Mouse (Mus musculus): ENCODE data around the gene Olfr691. TPM values are rescaled to one million over a fixed set of nuclear protein-coding genes. Genes with fewer than 3 reads are reported as not detected.

Olfr691 gene
- polyA plus RNA-seq (2014; fragmentation: Nextera tagmentation; extraction: Ambion mirVana) = not detected in 2 replicates

DNA sequence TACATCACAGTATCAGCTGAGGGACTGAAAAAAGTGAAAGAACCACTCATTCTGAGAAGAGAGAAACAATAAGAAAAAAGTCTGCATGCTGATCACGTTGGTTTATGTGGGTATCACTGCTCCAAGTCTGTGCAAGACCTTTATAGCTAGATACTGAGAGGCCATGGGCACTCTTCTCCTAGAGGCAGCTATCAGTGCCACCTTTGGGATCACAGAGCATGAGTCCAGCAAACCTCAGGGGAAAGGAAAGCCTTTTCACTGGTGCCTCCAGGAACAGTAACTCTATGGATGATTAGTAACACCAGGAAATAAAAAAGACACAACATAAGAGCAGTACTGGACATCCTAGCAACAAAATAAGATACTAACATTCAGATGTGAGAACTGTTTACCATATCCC lies at the start of gene Olfr691:
Gene Olfr691 (minus strand): TSS at position 101 of the 400 bp plus-strand sequence.
- DNase-seq (ENCODE audit: low spot score) (no peak), ATAC-seq (replicated peaks; ENCODE audit: insufficient number of reproducible peaks, low FRiP score, low TSS enrichment, low read depth) (no peak)
- no peak within 1 kb of the TSS for H3K4me3 ChIP-seq (ENCODE audit: low read depth, low read length)
- H3K36me3 ChIP-seq (replicated peaks; ENCODE audit: control insufficient read depth, insufficient read depth, low read depth, low read length) = no peaks in the 10 kb centered on the region
- H3K4me1 ChIP-seq (ENCODE audit: control insufficient read depth, insufficient read depth, low read length) = no peaks in the 10 kb centered on the region
- 62% methylated on average over 1 of the region's 1 CpGs for WGBS
- no peak within 1 kb of the TSS for H3K9ac ChIP-seq (replicated peaks; ENCODE audit: low read length)
- no peaks in the 10 kb centered on the region for H3K9me3 ChIP-seq (replicated peaks; ENCODE audit: control insufficient read depth, low read length)
- H3K27ac ChIP-seq (replicated peaks; ENCODE audit: low read depth, low read length) = no peak within 1 kb of the TSS
- no peak within 1 kb of the TSS for H3K4me2 ChIP-seq (ENCODE audit: low read depth, low read length)
- no peaks in the 10 kb centered on the region for H3K27me3 ChIP-seq (ENCODE audit: control insufficient read depth, insufficient read depth, low read length)

DNA sequence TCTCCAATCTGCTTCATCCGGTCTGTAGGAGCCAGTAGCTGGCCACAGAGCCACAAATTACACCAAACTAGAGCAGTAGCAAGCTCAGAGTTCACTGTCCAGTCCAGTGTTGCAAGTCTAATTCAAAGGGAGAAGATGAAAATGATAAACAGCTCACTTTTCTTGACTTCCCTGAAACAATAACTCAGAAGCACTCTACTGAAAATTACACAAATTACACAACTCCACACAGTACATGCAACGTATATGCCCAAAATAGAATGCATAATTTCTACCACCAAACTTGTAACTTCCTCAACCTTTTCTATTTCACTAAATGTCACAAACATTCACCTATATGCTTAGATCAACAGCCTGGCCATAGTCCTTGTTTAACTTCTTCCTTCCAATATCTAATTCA lies 48.2 kb upstream of the Olfr691 start:
- peaks cover 5% of the 10 kb centered on the region; the same call in 1 of the 2 replicates for H3K36me3 ChIP-seq (replicated peaks; ENCODE audit: control insufficient read depth, insufficient read depth, low read depth, low read length)

DNA sequence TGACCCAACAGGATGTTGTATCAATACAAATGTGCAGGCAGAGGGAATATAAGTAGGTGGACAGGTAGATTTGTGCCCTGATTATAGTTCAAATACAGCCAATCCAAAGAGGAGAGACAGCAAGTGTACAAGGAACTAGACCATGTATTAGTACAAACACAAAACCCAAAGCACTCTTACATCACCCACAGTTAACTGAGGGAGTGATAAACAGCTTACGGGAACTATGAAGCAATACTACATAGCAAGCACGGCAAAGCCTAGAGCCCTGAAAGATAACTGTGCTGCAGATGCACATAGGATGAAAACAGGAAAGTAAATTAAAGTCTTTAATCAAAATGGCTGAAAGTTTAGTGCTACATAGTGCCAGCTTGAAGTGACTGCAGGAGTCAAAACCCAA lies 45.6 kb upstream of the Olfr691 start:
- 96% methylated on average over 2 of the region's 2 CpGs for WGBS
- H3K4me3 ChIP-seq (ENCODE audit: low read depth, low read length) = no peak overlapping the region
- ATAC-seq (replicated peaks; ENCODE audit: insufficient number of reproducible peaks, low FRiP score, low TSS enrichment, low read depth) (no peak), DNase-seq (ENCODE audit: low spot score) (no peak)
- H3K9ac ChIP-seq (replicated peaks; ENCODE audit: low read length) = no peak overlapping the region
- no peak overlapping the region for H3K27ac ChIP-seq (replicated peaks; ENCODE audit: low read depth, low read length)
- H3K4me1 ChIP-seq (ENCODE audit: control insufficient read depth, insufficient read depth, low read length) = no peaks in the 10 kb centered on the region
- no peaks in the 10 kb centered on the region for H3K9me3 ChIP-seq (replicated peaks; ENCODE audit: control insufficient read depth, low read length)
- H3K4me2 ChIP-seq (ENCODE audit: low read depth, low read length) = no peak overlapping the region
- H3K27me3 ChIP-seq (ENCODE audit: control insufficient read depth, insufficient read depth, low read length) = no peaks in the 10 kb centered on the region
- H3K36me3 ChIP-seq (replicated peaks; ENCODE audit: control insufficient read depth, insufficient read depth, low read depth, low read length) = peaks cover 17% of the 10 kb centered on the region

More for the DNA sequence above, 48.2 kb upstream of the Olfr691 start:
- Histone ChIP-seq H3K27me3 (ENCODE audit: control insufficient read depth, insufficient read depth, low read length) (no peaks in the 10 kb centered on the region), H3K27ac (replicated peaks; ENCODE audit: low read depth, low read length) (no peak overlapping the region), H3K9ac (replicated peaks; ENCODE audit: low read length) (no peak overlapping the region), H3K4me3 (ENCODE audit: low read depth, low read length) (no peak overlapping the region), H3K4me2 (ENCODE audit: low read depth, low read length) (no peak overlapping the region), H3K4me1 (ENCODE audit: control insufficient read depth, insufficient read depth, low read length) (no peaks in the 10 kb centered on the region), H3K9me3 (replicated peaks; ENCODE audit: control insufficient read depth, low read length) (no peaks in the 10 kb centered on the region)
- no peak for DNase-seq (ENCODE audit: low spot score)
- no peak for ATAC-seq (replicated peaks; ENCODE audit: insufficient number of reproducible peaks, low FRiP score, low TSS enrichment, low read depth)
- WGBS = 87% methylated on average over 2 of the region's 2 CpGs

DNA sequence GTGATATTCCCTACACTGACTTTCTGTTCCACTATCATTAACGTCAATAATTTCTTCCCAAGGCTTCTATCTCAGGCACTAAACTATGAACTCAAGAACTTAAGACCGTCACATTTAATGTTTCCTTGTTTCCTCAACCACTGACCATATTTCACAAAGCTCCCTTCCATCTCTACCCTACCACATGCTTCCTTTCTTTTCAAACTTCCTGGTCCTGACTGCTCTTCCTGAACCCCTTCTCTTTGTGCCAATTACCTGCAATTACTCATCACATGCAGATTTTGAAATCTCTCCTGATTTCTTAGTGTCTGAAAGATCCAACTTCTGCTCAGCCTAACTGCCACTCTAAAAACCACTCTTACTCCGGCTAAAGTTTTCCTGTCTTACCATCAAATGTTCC lies 38.3 kb upstream of the Olfr691 start:
- no peaks in the 10 kb centered on the region for H3K27me3 ChIP-seq (ENCODE audit: control insufficient read depth, insufficient read depth, low read length)
- no peak overlapping the region for H3K4me3 ChIP-seq (ENCODE audit: low read depth, low read length)
- 97% methylated on average over 3 of the region's 3 CpGs for WGBS
- no peaks in the 10 kb centered on the region for H3K4me1 ChIP-seq (ENCODE audit: control insufficient read depth, insufficient read depth, low read length)
- DNase-seq (ENCODE audit: low spot score) (no peak), ATAC-seq (replicated peaks; ENCODE audit: insufficient number of reproducible peaks, low FRiP score, low TSS enrichment, low read depth) (no peak)
- H3K36me3 ChIP-seq (replicated peaks; ENCODE audit: control insufficient read depth, insufficient read depth, low read depth, low read length) = peaks cover 12% of the 10 kb centered on the region
- no peak overlapping the region for H3K9ac ChIP-seq (replicated peaks; ENCODE audit: low read length)
- no peak overlapping the region for H3K27ac ChIP-seq (replicated peaks; ENCODE audit: low read depth, low read length)
- H3K9me3 ChIP-seq (replicated peaks; ENCODE audit: control insufficient read depth, low read length) = no peaks in the 10 kb centered on the region
- no peak overlapping the region for H3K4me2 ChIP-seq (ENCODE audit: low read depth, low read length)

DNA sequence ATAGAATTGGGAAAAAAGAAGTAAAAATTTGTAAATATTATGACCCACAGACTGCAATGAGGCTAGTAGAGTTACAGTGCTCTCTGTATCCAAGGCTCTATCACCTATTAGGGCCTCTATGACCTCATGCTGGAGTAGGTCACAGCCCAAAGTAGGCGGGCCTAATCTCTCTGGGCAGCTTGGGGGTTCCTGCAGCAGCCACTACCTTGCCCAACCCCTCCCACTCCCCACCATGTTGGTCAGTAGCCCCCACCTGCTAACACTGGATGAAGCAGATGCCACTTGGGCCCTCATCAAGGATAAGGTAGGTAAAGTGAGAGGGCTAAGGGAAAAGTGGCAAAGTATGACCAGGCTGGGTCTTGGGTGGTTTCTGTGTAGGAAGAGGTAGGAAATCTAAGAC lies 32.8 kb upstream of the Olfr691 start, which contains the start of gene Gm5901:
Gene Gm5901 (plus strand): TSS at position 173 of the 400 bp plus-strand sequence.
- Histone ChIP-seq H3K9ac (replicated peaks; ENCODE audit: low read length) (no peak within 1 kb of the TSS), H3K4me2 (ENCODE audit: low read depth, low read length) (no peak within 1 kb of the TSS), H3K4me1 (ENCODE audit: control insufficient read depth, insufficient read depth, low read length) (no peaks in the 10 kb centered on the region), H3K27ac (replicated peaks; ENCODE audit: low read depth, low read length) (no peak within 1 kb of the TSS), H3K36me3 (replicated peaks; ENCODE audit: control insufficient read depth, insufficient read depth, low read depth, low read length) (no peaks in the 10 kb centered on the region; the same call in 1 of the 2 replicates), H3K4me3 (ENCODE audit: low read depth, low read length) (no peak within 1 kb of the TSS), H3K9me3 (replicated peaks; ENCODE audit: control insufficient read depth, low read length) (no peaks in the 10 kb centered on the region), H3K27me3 (ENCODE audit: control insufficient read depth, insufficient read depth, low read length) (no peaks in the 10 kb centered on the region)
- no peak for DNase-seq (ENCODE audit: low spot score)
- ATAC-seq (replicated peaks; ENCODE audit: insufficient number of reproducible peaks, low FRiP score, low TSS enrichment, low read depth) = no peak
- 92% methylated on average over 1 of the region's 1 CpGs for WGBS

DNA sequence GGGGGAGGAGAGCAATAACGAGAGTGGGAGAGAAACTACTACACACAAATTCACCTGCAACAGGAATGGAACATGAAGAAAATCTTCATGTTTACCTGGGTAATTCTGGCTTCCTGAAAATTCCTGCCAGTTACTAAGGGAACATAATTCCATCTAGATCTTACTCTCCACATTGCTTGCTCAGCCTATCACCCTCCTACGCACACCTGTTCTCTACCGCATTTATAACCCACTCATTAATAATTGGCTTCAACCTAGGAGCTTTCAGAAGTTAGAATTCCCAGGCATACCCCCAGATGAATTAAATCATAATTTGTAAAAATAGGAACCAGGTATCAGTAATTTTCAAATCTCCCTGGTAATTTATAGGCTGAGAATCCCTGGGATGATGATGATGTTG lies 31.9 kb upstream of the Olfr691 start:
- no peaks in the 10 kb centered on the region for H3K9me3 ChIP-seq (replicated peaks; ENCODE audit: control insufficient read depth, low read length)
- no peaks in the 10 kb centered on the region for H3K4me1 ChIP-seq (ENCODE audit: control insufficient read depth, insufficient read depth, low read length)
- no peak overlapping the region for H3K27ac ChIP-seq (replicated peaks; ENCODE audit: low read depth, low read length)
- no peak for ATAC-seq (replicated peaks; ENCODE audit: insufficient number of reproducible peaks, low FRiP score, low TSS enrichment, low read depth)
- no peak overlapping the region for H3K9ac ChIP-seq (replicated peaks; ENCODE audit: low read length)
- DNase-seq (ENCODE audit: low spot score) = no peak
- H3K4me2 ChIP-seq (ENCODE audit: low read depth, low read length) = no peak overlapping the region
- H3K36me3 ChIP-seq (replicated peaks; ENCODE audit: control insufficient read depth, insufficient read depth, low read depth, low read length) = no peaks in the 10 kb centered on the region
- WGBS = 92% methylated on average over 3 of the region's 3 CpGs
- no peaks in the 10 kb centered on the region for H3K27me3 ChIP-seq (ENCODE audit: control insufficient read depth, insufficient read depth, low read length)
- no peak overlapping the region for H3K4me3 ChIP-seq (ENCODE audit: low read depth, low read length)

DNA sequence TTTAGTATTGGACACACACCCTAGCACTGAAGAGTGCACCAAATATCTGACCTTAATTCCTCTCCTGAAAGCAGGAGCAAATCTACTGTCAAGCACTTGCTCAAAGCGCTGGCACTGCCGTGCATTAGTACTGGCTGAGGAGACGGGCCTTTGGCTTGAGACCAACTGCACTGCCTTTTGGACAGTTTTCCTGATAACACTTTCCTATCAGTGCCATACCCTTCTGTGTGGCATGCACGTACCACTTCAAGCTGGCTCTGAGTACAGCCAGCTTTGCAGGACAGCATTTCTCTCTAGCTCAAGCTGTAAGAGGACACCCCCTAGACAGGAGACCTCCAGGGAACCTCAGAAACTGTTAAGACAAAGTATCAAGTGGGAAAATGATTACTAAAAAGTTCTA lies 31.4 kb upstream of the Olfr691 start:
- no peak overlapping the region for H3K4me2 ChIP-seq (ENCODE audit: low read depth, low read length)
- H3K27ac ChIP-seq (replicated peaks; ENCODE audit: low read depth, low read length) = no peak overlapping the region
- H3K9ac ChIP-seq (replicated peaks; ENCODE audit: low read length) = no peak overlapping the region
- H3K4me3 ChIP-seq (ENCODE audit: low read depth, low read length) = no peak overlapping the region
- H3K9me3 ChIP-seq (replicated peaks; ENCODE audit: control insufficient read depth, low read length) = no peaks in the 10 kb centered on the region
- no peaks in the 10 kb centered on the region for H3K36me3 ChIP-seq (replicated peaks; ENCODE audit: control insufficient read depth, insufficient read depth, low read depth, low read length)
- 94% methylated on average over 4 of the region's 4 CpGs for WGBS
- DNase-seq (ENCODE audit: low spot score) (no peak), ATAC-seq (replicated peaks; ENCODE audit: insufficient number of reproducible peaks, low FRiP score, low TSS enrichment, low read depth) (no peak)
- H3K4me1 ChIP-seq (ENCODE audit: control insufficient read depth, insufficient read depth, low read length) = no peaks in the 10 kb centered on the region
- no peaks in the 10 kb centered on the region for H3K27me3 ChIP-seq (ENCODE audit: control insufficient read depth, insufficient read depth, low read length)

DNA sequence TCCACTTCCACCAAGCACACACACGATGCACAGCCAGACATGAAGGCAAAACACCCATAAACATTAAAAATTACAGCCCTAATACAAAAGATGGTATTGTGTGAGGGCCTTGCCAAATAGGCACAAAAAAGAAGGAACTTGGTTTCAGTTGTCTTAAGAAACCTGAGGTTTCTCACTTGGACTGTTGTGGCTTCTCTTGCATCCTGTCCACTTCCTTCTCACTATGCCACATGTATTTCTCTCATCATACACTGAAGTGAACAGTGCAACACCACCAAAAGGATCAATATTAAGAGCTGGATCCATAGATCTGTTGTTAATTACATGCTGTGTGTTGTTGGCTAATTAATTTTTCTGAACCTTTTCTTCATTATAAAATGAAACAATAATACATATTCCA lies 30.8 kb upstream of the Olfr691 start:
- DNase-seq (ENCODE audit: low spot score) (no peak), ATAC-seq (replicated peaks; ENCODE audit: insufficient number of reproducible peaks, low FRiP score, low TSS enrichment, low read depth) (no peak)
- no peak overlapping the region for H3K4me3 ChIP-seq (ENCODE audit: low read depth, low read length)
- no peak overlapping the region for H3K27ac ChIP-seq (replicated peaks; ENCODE audit: low read depth, low read length)
- H3K27me3 ChIP-seq (ENCODE audit: control insufficient read depth, insufficient read depth, low read length) = no peaks in the 10 kb centered on the region
- H3K9ac ChIP-seq (replicated peaks; ENCODE audit: low read length) = no peak overlapping the region
- H3K9me3 ChIP-seq (replicated peaks; ENCODE audit: control insufficient read depth, low read length) = no peaks in the 10 kb centered on the region
- H3K36me3 ChIP-seq (replicated peaks; ENCODE audit: control insufficient read depth, insufficient read depth, low read depth, low read length) = no peaks in the 10 kb centered on the region
- no peak overlapping the region for H3K4me2 ChIP-seq (ENCODE audit: low read depth, low read length)
- WGBS = 86% methylated on average over 1 of the region's 1 CpGs
- H3K4me1 ChIP-seq (ENCODE audit: control insufficient read depth, insufficient read depth, low read length) = no peaks in the 10 kb centered on the region

Measured in embryonic facial prominence, embryonic 11.5 days (tissue).